ENCODE assay signal across 8 mouse cellular contexts in genomic region chr2:130628424-130628823, GRCm38 (mm10). TPM values are rescaled to one million over a fixed set of nuclear protein-coding genes. Genes with fewer than 3 reads are reported as not detected.
DNase-seq lines count a peak whose midpoint lies in the region; ATAC-seq and TF ChIP-seq lines count a peak whose summit lies in the region.

No protein-coding gene starts in this region.

- no peaks in the 10 kb centered on the region for H3K9me3 ChIP-seq in kidney, embryonic 14.5 days (ENCODE audit: control insufficient read depth, low read length)
- H3K9me3 ChIP-seq in G1E (replicated peaks) = no peaks in the 10 kb centered on the region
- no peaks in the 10 kb centered on the region for H3K9me3 ChIP-seq in forebrain, embryonic 12.5 days
- no peaks in the 10 kb centered on the region for H3K9me3 ChIP-seq in liver, embryonic 13.5 days (replicated peaks)

- H3K27ac ChIP-seq in kidney, embryonic 14.5 days (ENCODE audit: low read depth, low read length) = no peak overlapping the region
- no peak overlapping the region for H3K27ac ChIP-seq in forebrain, embryonic 12.5 days
- no peak overlapping the region for H3K27ac ChIP-seq in liver, embryonic 13.5 days

- H3K4me2 ChIP-seq in kidney, embryonic 14.5 days (replicated peaks; ENCODE audit: low read depth, low read length) = peak overlapping the region; percentile 51
- H3K4me2 ChIP-seq in forebrain, embryonic 12.5 days = peak overlapping the region; percentile 75
- H3K4me2 ChIP-seq in liver, embryonic 13.5 days = peak overlapping the region; percentile 87

- WGBS in kidney, embryonic 14.5 days = 68% methylated on average over 3 of the region's 3 CpGs
- 58% methylated on average over 3 of the region's 3 CpGs for WGBS in forebrain, embryonic 12.5 days
- WGBS in liver, embryonic 13.5 days (ENCODE audit: insufficient replicate concordance) = 53% methylated on average over 3 of the region's 3 CpGs

- H3K36me3 ChIP-seq in kidney, embryonic 14.5 days (ENCODE audit: control insufficient read depth, insufficient read depth, low read length) = peaks cover 32% of the 10 kb centered on the region; the same call in 1 of the 2 replicates
- peaks cover 46% of the 10 kb centered on the region for H3K36me3 ChIP-seq in G1E (replicated peaks)
- H3K36me3 ChIP-seq in forebrain, embryonic 12.5 days (replicated peaks) = peaks cover 24% of the 10 kb centered on the region
- H3K36me3 ChIP-seq in liver, embryonic 13.5 days = peaks cover 39% of the 10 kb centered on the region

- no peaks in the 10 kb centered on the region; the same call in 1 of the 2 replicates for H3K27me3 ChIP-seq in kidney, embryonic 14.5 days (ENCODE audit: control insufficient read depth, insufficient read depth, low read length)
- no peaks in the 10 kb centered on the region for H3K27me3 ChIP-seq in G1E (ENCODE audit: insufficient read depth, low read length)
- H3K27me3 ChIP-seq in forebrain, embryonic 12.5 days = peaks cover 6% of the 10 kb centered on the region; the same call in 1 of the 2 replicates
- peaks cover 13% of the 10 kb centered on the region for H3K27me3 ChIP-seq in liver, embryonic 13.5 days

- peak overlapping the region; percentile 94; the same call in 1 of the 2 replicates for H3K4me3 ChIP-seq in kidney, embryonic 14.5 days (ENCODE audit: low read length)
- peak overlapping the region; percentile 98; the same call in 1 of the 2 replicates for H3K4me3 ChIP-seq in G1E (ENCODE audit: low read depth, low read length)
- H3K4me3 ChIP-seq in forebrain, embryonic 12.5 days (replicated peaks) = peak overlapping the region; percentile 89
- H3K4me3 ChIP-seq in liver, embryonic 13.5 days (replicated peaks) = peak overlapping the region; percentile 74

- peaks cover 8% of the 10 kb centered on the region; the same call in 1 of the 2 replicates for H3K4me1 ChIP-seq in kidney, embryonic 14.5 days (ENCODE audit: control insufficient read depth, insufficient read depth, low read length)
- H3K4me1 ChIP-seq in G1E (ENCODE audit: insufficient read depth, low read depth, low read length) = peaks cover 29% of the 10 kb centered on the region
- peaks cover 21% of the 10 kb centered on the region for H3K4me1 ChIP-seq in forebrain, embryonic 12.5 days
- peaks cover 19% of the 10 kb centered on the region for H3K4me1 ChIP-seq in liver, embryonic 13.5 days (replicated peaks)

- DNase-seq in kidney, postnatal 10 days = no peak
- no peak for DNase-seq in G1E (ENCODE audit: low spot score)
- no peak for DNase-seq in liver, embryonic 13.5 days
- no peak for DNase-seq in urinary bladder, adult 18-20 months (ENCODE audit: low spot score in 2 of 2)
- no peak for DNase-seq in frontal cortex, postnatal 10 days (ENCODE audit: low spot score in 2 of 2)
- no peak for DNase-seq in urinary bladder, postnatal 36 days (ENCODE audit: low spot score in 2 of 2)

- TF ChIP-seq CTCF in G1E (IDR thresholded peaks at IDR 0.05; ENCODE audit: low read depth, low read length) = peak; percentile 13; the same call in 1 of the 2 replicates

- no peak overlapping the region for H3K9ac ChIP-seq in kidney, embryonic 14.5 days (ENCODE audit: low read depth, low read length)
- no peak overlapping the region for H3K9ac ChIP-seq in forebrain, embryonic 12.5 days
- H3K9ac ChIP-seq in liver, embryonic 13.5 days = peak overlapping the region; percentile 85; the same call in 1 of the 2 replicates

- no peak for ATAC-seq in kidney, embryonic 14.5 days (ENCODE audit: low FRiP score, low TSS enrichment)
- ATAC-seq in G1E (ENCODE audit: extremely low read depth, insufficient number of reproducible peaks, low FRiP score, poor library complexity, severe bottlenecking) = no peak
- no peak for ATAC-seq in forebrain, embryonic 12.5 days (ENCODE audit: low FRiP score)
- no peak for ATAC-seq in liver, embryonic 13.5 days (ENCODE audit: low read depth)

RNA-seq across cellular contexts. Expression of gene Fastkd5, which starts 1.4 kb away (rescaled TPM):
- 9.8 and 22.5 TPM in 2 replicates for polyA plus RNA-seq in kidney, embryonic 14.5 days (2014; fragmentation: Nextera tagmentation; extraction: Ambion mirVana)
- total RNA-seq in G1E (2014; fragmentation: Nextera tagmentation) (20.5 and 26.4 TPM in 2 replicates), G1E (2017) (27.6 and 29.9 TPM in 2 replicates)
- 0.81 and 1.3 TPM in 2 replicates for polyA plus RNA-seq in G1E (2012)
- polyA plus RNA-seq in forebrain, embryonic 12.5 days (2016; fragmentation: Nextera tagmentation; extraction: Ambion mirVana) = 16.8 and 19.3 TPM in 2 replicates
- polyA plus RNA-seq in liver, embryonic 13.5 days (2015; fragmentation: Nextera tagmentation; extraction: Ambion mirVana) = 12.0 and 16.8 TPM in 2 replicates

RNA-seq across cellular contexts. Expression of gene Ubox5, which starts 1.4 kb away (rescaled TPM):
- polyA plus RNA-seq in kidney, embryonic 14.5 days (2014; fragmentation: Nextera tagmentation; extraction: Ambion mirVana) = 13.0 and 16.2 TPM in 2 replicates
- total RNA-seq in G1E (2014; fragmentation: Nextera tagmentation) (11.2 and 13.0 TPM in 2 replicates), G1E (2017) (9.0 and 9.7 TPM in 2 replicates)
- polyA plus RNA-seq in G1E (2012) = 2.7 and 3.2 TPM in 2 replicates
- polyA plus RNA-seq in forebrain, embryonic 12.5 days (2016; fragmentation: Nextera tagmentation; extraction: Ambion mirVana) = 13.1 and 16.9 TPM in 2 replicates
- polyA plus RNA-seq in liver, embryonic 13.5 days (2015; fragmentation: Nextera tagmentation; extraction: Ambion mirVana) = 6.2 and 6.5 TPM in 2 replicates

RNA-seq across cellular contexts. Expression of gene Lzts3, which starts 14.2 kb away (rescaled TPM):
- polyA plus RNA-seq in kidney, embryonic 14.5 days (2014; fragmentation: Nextera tagmentation; extraction: Ambion mirVana) = 3.7 and 4.7 TPM in 2 replicates
- total RNA-seq in G1E (2014; fragmentation: Nextera tagmentation) (1.2 TPM in 1 of 2 replicates, not detected in the other), G1E (2017) (0.55 and 0.81 TPM in 2 replicates)
- polyA plus RNA-seq in G1E (2012) = 1.1 and 1.2 TPM in 2 replicates
- 7.2 and 7.4 TPM in 2 replicates for polyA plus RNA-seq in forebrain, embryonic 12.5 days (2016; fragmentation: Nextera tagmentation; extraction: Ambion mirVana)
- 0.95 and 1.3 TPM in 2 replicates for polyA plus RNA-seq in liver, embryonic 13.5 days (2015; fragmentation: Nextera tagmentation; extraction: Ambion mirVana)

RNA-seq across cellular contexts. Expression of gene Ddrgk1, which starts 36.0 kb away (rescaled TPM):
- polyA plus RNA-seq in kidney, embryonic 14.5 days (2014; fragmentation: Nextera tagmentation; extraction: Ambion mirVana) = 53.5 and 55.2 TPM in 2 replicates
- total RNA-seq in G1E (2014; fragmentation: Nextera tagmentation) (18.0 and 29.9 TPM in 2 replicates), G1E (2017) (39.3 and 47.4 TPM in 2 replicates)
- 66.8 and 67.4 TPM in 2 replicates for polyA plus RNA-seq in G1E (2012)
- 47.8 and 49.7 TPM in 2 replicates for polyA plus RNA-seq in forebrain, embryonic 12.5 days (2016; fragmentation: Nextera tagmentation; extraction: Ambion mirVana)
- polyA plus RNA-seq in liver, embryonic 13.5 days (2015; fragmentation: Nextera tagmentation; extraction: Ambion mirVana) = 41.7 and 43.6 TPM in 2 replicates

RNA-seq across cellular contexts. Expression of gene Itpa, which starts 39.0 kb away (rescaled TPM):
- polyA plus RNA-seq in kidney, embryonic 14.5 days (2014; fragmentation: Nextera tagmentation; extraction: Ambion mirVana) = 120 and 121 TPM in 2 replicates
- total RNA-seq in G1E (2014; fragmentation: Nextera tagmentation) = 11.1 and 12.9 TPM in 2 replicates
- 113 and 136 TPM in 2 replicates for total RNA-seq in G1E (2017)
- 4.0 and 10.9 TPM in 2 replicates for polyA plus RNA-seq in G1E (2012)
- 145 and 147 TPM in 2 replicates for polyA plus RNA-seq in forebrain, embryonic 12.5 days (2016; fragmentation: Nextera tagmentation; extraction: Ambion mirVana)
- polyA plus RNA-seq in liver, embryonic 13.5 days (2015; fragmentation: Nextera tagmentation; extraction: Ambion mirVana) = 66.5 and 78.5 TPM in 2 replicates
